In the genomic region with DNA sequence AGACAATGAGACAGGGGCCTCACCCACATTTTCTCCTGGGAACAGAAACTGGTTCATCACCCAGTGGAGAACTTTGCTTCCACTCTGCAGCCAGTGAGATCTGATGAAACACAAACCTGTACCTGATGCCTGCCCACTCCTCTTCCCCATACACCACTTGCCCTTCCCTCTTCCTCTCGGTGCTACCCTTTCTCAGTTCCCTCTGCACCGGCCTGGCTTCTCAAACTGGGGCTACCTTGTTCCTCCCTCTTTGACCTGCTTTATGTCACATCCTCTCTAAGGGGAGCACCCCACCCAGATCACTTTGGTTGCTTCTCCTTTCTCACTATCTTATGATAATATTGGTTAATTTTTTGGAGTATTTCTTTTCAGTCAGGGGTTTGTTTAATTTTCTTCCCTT, we compare ENCODE assay signal across 26 mouse cellular contexts. TPM values are rescaled to one million over a fixed set of nuclear protein-coding genes. Genes with fewer than 3 reads are reported as not detected.
DNase-seq lines count a peak whose midpoint lies in the region; ATAC-seq lines count a peak whose summit lies in the region.
"Had no signal": no experiment of that assay in that cellular context is flagged by ENCODE, and none has a peak within 500 bp of the region (broad histone marks: within the 10 kb centered on the region; RNA-seq: fewer than 3 reads in every experiment).

No protein-coding gene starts in this region.

- H3K4me1 ChIP-seq in heart, embryonic 10.5 days = peaks cover 21% of the 10 kb centered on the region
- H3K4me1 ChIP-seq: embryonic facial prominence, embryonic 15.5 days; hindbrain, embryonic 15.5 days; lung, embryonic 15.5 days; neural tube, embryonic 12.5 days had no signal

- H3K36me3 ChIP-seq in heart, embryonic 10.5 days = no peaks in the 10 kb centered on the region
- H3K36me3 ChIP-seq: embryonic facial prominence, embryonic 15.5 days; hindbrain, embryonic 15.5 days; lung, embryonic 15.5 days; neural tube, embryonic 12.5 days had no signal

- no peak overlapping the region for H3K27ac ChIP-seq in heart, embryonic 10.5 days
- H3K27ac ChIP-seq: embryonic facial prominence, embryonic 15.5 days; hindbrain, embryonic 15.5 days; lung, embryonic 15.5 days; neural tube, embryonic 12.5 days had no signal

- WGBS in heart, embryonic 10.5 days = 81% methylated on average over 2 of the region's 2 CpGs

- peak; percentile 81 for ATAC-seq in megakaryocyte progenitor cell, adult 5-6 weeks (replicated peaks; ENCODE audit: poor library complexity)
- ATAC-seq in frontal cortex, adult (ENCODE audit: low TSS enrichment) = no peak
- ATAC-seq: forebrain, embryonic 14.5 days had no signal

- H3K27me3 ChIP-seq in heart, embryonic 10.5 days (ENCODE audit: insufficient read depth, poor library complexity, severe bottlenecking) = no peaks in the 10 kb centered on the region
- H3K27me3 ChIP-seq: embryonic facial prominence, embryonic 15.5 days; hindbrain, embryonic 15.5 days; lung, embryonic 15.5 days; neural tube, embryonic 12.5 days had no signal

- H3K9me3 ChIP-seq in heart, embryonic 10.5 days = no peaks in the 10 kb centered on the region
- H3K9me3 ChIP-seq: embryonic facial prominence, embryonic 15.5 days; hindbrain, embryonic 15.5 days; lung, embryonic 15.5 days; neural tube, embryonic 12.5 days had no signal

- H3K4me3 ChIP-seq in heart, embryonic 10.5 days = no peak overlapping the region
- H3K4me3 ChIP-seq: embryonic facial prominence, embryonic 15.5 days; hindbrain, embryonic 15.5 days; lung, embryonic 15.5 days; neural tube, embryonic 12.5 days had no signal

- peak; percentile 90 for DNase-seq in heart, adult 11 months
- no peak for DNase-seq in heart, embryonic 10.5 days (ENCODE audit: low spot score)
- DNase-seq in spleen, adult 18-20 months = peak; percentile 30 to 31
- no peak for DNase-seq in spleen, postnatal 14 days (ENCODE audit: low spot score in 2 of 2)
- DNase-seq in gastrocnemius, adult 8-10 months (ENCODE audit: low spot score in 2 of 2) = no peak
- DNase-seq: adrenal gland, postnatal 10 days; cerebellum, adult 8-10 months; cerebellum, postnatal 36 days; gastrocnemius, postnatal 25 days; kidney, adult 2 months; kidney, postnatal 10 days; midbrain, embryonic 14.5 days had no signal

RNA-seq across cellular contexts. Expression of a gene that starts 23.0 kb away (rescaled TPM):
- polyA plus RNA-seq in heart, embryonic 10.5 days (2016; fragmentation: Nextera tagmentation; extraction: Ambion mirVana) = 16.5 and 18.5 TPM in 2 replicates
- total RNA-seq in megakaryocyte progenitor cell, adult 5-6 weeks (2015) = 1.2 and 1.8 TPM in 2 replicates
- 1.9 and 5.4 TPM in 2 replicates for total RNA-seq in megakaryocyte progenitor cell, adult 5-6 weeks (2017)
- total RNA-seq in gastrocnemius, adult 8-10 months (2022) = 1 to 10 TPM; 3.3 to 5.3 (median 4.1) TPM

RNA-seq across cellular contexts. Expression of a gene that starts 56.4 kb away (rescaled TPM):
- polyA plus RNA-seq in heart, embryonic 10.5 days (2016; fragmentation: Nextera tagmentation; extraction: Ambion mirVana) = 16.5 and 20.5 TPM in 2 replicates
- 25.4 and 26.5 TPM in 2 replicates for total RNA-seq in megakaryocyte progenitor cell, adult 5-6 weeks (2015)
- 12.7 and 18.1 TPM in 2 replicates for total RNA-seq in megakaryocyte progenitor cell, adult 5-6 weeks (2017)
- 1 to 10 TPM; 2.2 to 4.0 (median 3.0) TPM for total RNA-seq in gastrocnemius, adult 8-10 months (2022)

RNA-seq across cellular contexts. Expression of a gene that starts 56.8 kb away (rescaled TPM):
- polyA plus RNA-seq in heart, embryonic 10.5 days (2016; fragmentation: Nextera tagmentation; extraction: Ambion mirVana) = 0.11 TPM in 1 of 2 replicates, not detected in the other
- total RNA-seq in megakaryocyte progenitor cell, adult 5-6 weeks (2015) = not detected in 2 replicates
- not detected in 2 replicates for total RNA-seq in megakaryocyte progenitor cell, adult 5-6 weeks (2017)
- not detected for total RNA-seq in gastrocnemius, adult 8-10 months (2022)
- total RNA-seq: adrenal gland, postnatal 10 days; gastrocnemius, postnatal 25 days; hematopoietic stem cell, adult 5-6 weeks; layer of hippocampus, adult 18-20 months; layer of hippocampus, postnatal 25 days; left cerebral cortex, postnatal 10 days; MEL had no signal
- polyA plus RNA-seq: forebrain, embryonic 14.5 days; heart, postnatal 0 days; kidney, adult 2 months; liver, embryonic 11.5 days had no signal

Comparison
In these comparisons a context has a peak if more than half of its experiments do, and no peak if none do; other contexts are left out.
1. DNase-seq: peak in heart, adult 11 months (single experiment) and spleen, adult 18-20 months (2 of 2); none in heart, embryonic 10.5 days (single experiment), spleen, postnatal 14 days (0 of 2) and gastrocnemius, adult 8-10 months (0 of 2).